In genomic region chr7:27543065-27543464, GRCm38 (mm10) we compare ENCODE assay signal across 8 mouse cellular contexts. TPM values are rescaled to one million over a fixed set of nuclear protein-coding genes. Genes with fewer than 3 reads are reported as not detected.
DNase-seq lines count a peak whose midpoint lies in the region; ATAC-seq and TF ChIP-seq lines count a peak whose summit lies in the region.

No protein-coding gene starts in this region.

- no peak overlapping the region for H3K27ac ChIP-seq in cerebellum, adult 2 months (ENCODE audit: insufficient read depth, low read length)
- H3K27ac ChIP-seq in neural tube, embryonic 11.5 days (ENCODE audit: low read depth, low read length), result no peak overlapping the region
- peak overlapping the region; percentile 91 for H3K27ac ChIP-seq in liver, embryonic 15.5 days (replicated peaks)

- H3K9me3 ChIP-seq in neural tube, embryonic 11.5 days (ENCODE audit: control insufficient read depth, low read length), result no peaks in the 10 kb centered on the region
- H3K9me3 ChIP-seq in liver, embryonic 15.5 days (replicated peaks), result no peaks in the 10 kb centered on the region

- no peaks in the 10 kb centered on the region for H3K27me3 ChIP-seq in cerebellum, adult 2 months (ENCODE audit: control insufficient read depth, insufficient read depth, low read length)
- no peaks in the 10 kb centered on the region for H3K27me3 ChIP-seq in neural tube, embryonic 11.5 days (ENCODE audit: control insufficient read depth, insufficient read depth, low read length)
- H3K27me3 ChIP-seq in liver, embryonic 15.5 days, result no peaks in the 10 kb centered on the region

- H3K9ac ChIP-seq in neural tube, embryonic 11.5 days (ENCODE audit: low read length), result no peak overlapping the region
- peak overlapping the region; percentile 81 for H3K9ac ChIP-seq in liver, embryonic 15.5 days

- TF ChIP-seq POLR2A in cerebellum, adult 2 months (IDR thresholded peaks at IDR 0.05; ENCODE audit: borderline replicate concordance, insufficient read depth, low read length), result no peak

- 35% methylated on average over 6 of the region's 6 CpGs for WGBS in cerebellum, adult 2 months
- WGBS in neural tube, embryonic 11.5 days, result 56% methylated on average over 6 of the region's 6 CpGs
- WGBS in liver, embryonic 15.5 days (ENCODE audit: insufficient replicate concordance), result 35% methylated on average over 6 of the region's 6 CpGs

- TF ChIP-seq CTCF in cerebellum, adult 2 months (IDR thresholded peaks at IDR 0.05; ENCODE audit: borderline replicate concordance, insufficient read depth, low read depth, low read length), result no peak

- H3K4me1 ChIP-seq in cerebellum, adult 2 months (ENCODE audit: control insufficient read depth, insufficient read depth, low read length), result peaks cover 14% of the 10 kb centered on the region; the same call in 1 of the 2 replicates
- H3K4me1 ChIP-seq in neural tube, embryonic 11.5 days (ENCODE audit: control insufficient read depth, insufficient read depth, low read length), result no peaks in the 10 kb centered on the region
- peaks cover 68% of the 10 kb centered on the region for H3K4me1 ChIP-seq in liver, embryonic 15.5 days (replicated peaks)

- DNase-seq in cerebellum, adult 2 months, result no peak
- no peak for DNase-seq in cerebellum, adult 9-10 months
- no peak for DNase-seq in neural tube, embryonic 11.5 days (ENCODE audit: low spot score)
- no peak for DNase-seq in neural tube, embryonic 10.5 days (ENCODE audit: extremely low spot score, low spot score)
- DNase-seq in right cerebral cortex, postnatal 25 days, result no peak
- DNase-seq in thymus, adult 18-20 months, result no peak

- ATAC-seq in neural tube, embryonic 11.5 days (ENCODE audit: insufficient read depth, low FRiP score, low TSS enrichment), result 0 out of 2 replicates have a peak, but pooled peaks have one; percentile 13
- no peak for ATAC-seq in liver, embryonic 15.5 days (ENCODE audit: insufficient read depth)
- ATAC-seq in CD4-positive, CD25-positive, alpha-beta regulatory T cell, adult 4 months, result no peak

- H3K4me3 ChIP-seq in cerebellum, adult 2 months (replicated peaks; ENCODE audit: insufficient read depth, low read depth, low read length), result peak overlapping the region; percentile 92
- peak overlapping the region; percentile 43; the same call in 1 of the 2 replicates for H3K4me3 ChIP-seq in neural tube, embryonic 11.5 days (ENCODE audit: low read depth, low read length)
- peak overlapping the region; percentile 71 for H3K4me3 ChIP-seq in liver, embryonic 15.5 days (replicated peaks)

- peak overlapping the region; percentile 56 for H3K4me2 ChIP-seq in neural tube, embryonic 11.5 days (ENCODE audit: low read depth)
- peak overlapping the region; percentile 91 for H3K4me2 ChIP-seq in liver, embryonic 15.5 days

- no peaks in the 10 kb centered on the region; the same call in 1 of the 2 replicates for H3K36me3 ChIP-seq in neural tube, embryonic 11.5 days (ENCODE audit: control insufficient read depth, insufficient read depth, low read length)
- peaks cover 29% of the 10 kb centered on the region for H3K36me3 ChIP-seq in liver, embryonic 15.5 days (replicated peaks)

RNA-seq across cellular contexts. Expression of gene Pld3, which starts 10.0 kb away (rescaled TPM):
- 220 and 242 TPM in 2 replicates for polyA plus RNA-seq in cerebellum, adult 2 months (2012; rRNA removed)
- 72.0 and 73.9 TPM in 2 replicates for polyA plus RNA-seq in neural tube, embryonic 11.5 days (2014; fragmentation: Nextera tagmentation; extraction: Ambion mirVana)
- polyA plus RNA-seq in liver, embryonic 15.5 days (2015; fragmentation: Nextera tagmentation; extraction: Ambion mirVana), result 76.3 and 93.4 TPM in 2 replicates
- 100 to 1,000 TPM; 191 to 306 TPM for polyA plus RNA-seq in CD4-positive, CD25-positive, alpha-beta regulatory T cell, adult 4 months (2017; shearing (Covaris generic))

RNA-seq across cellular contexts. Expression of gene 2310022A10Rik, which starts 10.0 kb away (rescaled TPM):
- polyA plus RNA-seq in cerebellum, adult 2 months (2012; rRNA removed), result 45.7 and 46.2 TPM in 2 replicates
- polyA plus RNA-seq in neural tube, embryonic 11.5 days (2014; fragmentation: Nextera tagmentation; extraction: Ambion mirVana), result 28.4 and 28.9 TPM in 2 replicates
- 15.7 and 17.3 TPM in 2 replicates for polyA plus RNA-seq in liver, embryonic 15.5 days (2015; fragmentation: Nextera tagmentation; extraction: Ambion mirVana)
- 10 to 100 TPM; 15.0 to 25.3 TPM for polyA plus RNA-seq in CD4-positive, CD25-positive, alpha-beta regulatory T cell, adult 4 months (2017; shearing (Covaris generic))

RNA-seq across cellular contexts. Expression of gene Hipk4, which starts 20.0 kb away (rescaled TPM):
- 0.20 and 0.21 TPM in 2 replicates for polyA plus RNA-seq in cerebellum, adult 2 months (2012; rRNA removed)
- polyA plus RNA-seq in neural tube, embryonic 11.5 days (2014; fragmentation: Nextera tagmentation; extraction: Ambion mirVana), result 0.30 and 0.50 TPM in 2 replicates
- 0.10 and 0.16 TPM in 2 replicates for polyA plus RNA-seq in liver, embryonic 15.5 days (2015; fragmentation: Nextera tagmentation; extraction: Ambion mirVana)
- under 1 TPM in 1 of 2 experiments, not detected in 1; 0.28 TPM for polyA plus RNA-seq in CD4-positive, CD25-positive, alpha-beta regulatory T cell, adult 4 months (2017; shearing (Covaris generic))

RNA-seq across cellular contexts. Expression of gene Prx, which starts 43.9 kb away (rescaled TPM):
- 0.34 and 0.43 TPM in 2 replicates for polyA plus RNA-seq in cerebellum, adult 2 months (2012; rRNA removed)
- polyA plus RNA-seq in neural tube, embryonic 11.5 days (2014; fragmentation: Nextera tagmentation; extraction: Ambion mirVana), result 0.99 and 1.3 TPM in 2 replicates
- 0.67 and 0.75 TPM in 2 replicates for polyA plus RNA-seq in liver, embryonic 15.5 days (2015; fragmentation: Nextera tagmentation; extraction: Ambion mirVana)
- under 1 TPM; 0.22 to 0.62 TPM for polyA plus RNA-seq in CD4-positive, CD25-positive, alpha-beta regulatory T cell, adult 4 months (2017; shearing (Covaris generic))

RNA-seq across cellular contexts. Expression of gene Akt2, which starts 48.3 kb away (rescaled TPM):
- 106 and 119 TPM in 2 replicates for polyA plus RNA-seq in cerebellum, adult 2 months (2012; rRNA removed)
- polyA plus RNA-seq in neural tube, embryonic 11.5 days (2014; fragmentation: Nextera tagmentation; extraction: Ambion mirVana), result 72.0 and 72.9 TPM in 2 replicates
- 26.4 and 28.3 TPM in 2 replicates for polyA plus RNA-seq in liver, embryonic 15.5 days (2015; fragmentation: Nextera tagmentation; extraction: Ambion mirVana)
- polyA plus RNA-seq in CD4-positive, CD25-positive, alpha-beta regulatory T cell, adult 4 months (2017; shearing (Covaris generic)), result 10 to 100 TPM; 39.2 to 57.3 TPM
